Mouse (Mus musculus): Measurements from ENCODE around the gene Zfp551. TPM values are rescaled to one million over a fixed set of nuclear protein-coding genes. Genes with fewer than 3 reads are reported as not detected.

The Zfp551 gene
- under 1 TPM; 0.01 to 0.77 TPM for polyA plus RNA-seq (2012; fragmentation: generic; extraction: Trizol)

GRCm38 (mm10) chr7:12422245-12422849 lies at the start of gene Zfp551:
Gene Zfp551, minus strand, starts transcription at chr7:12422751.

GRCm38 (mm10) chr7:12369173-12369572 lies 53.4 kb downstream of the Zfp551 start, which contains the start of gene Vmn1r84:
Gene Vmn1r84, minus strand, starts transcription at chr7:12369273.

Other genes starting within 250 kb of the Zfp551 start
- not detected for gene Vmn1r80, start 233.5 kb downstream of the Zfp551 start, polyA plus RNA-seq (2012; fragmentation: generic; extraction: Trizol)
- gene Vmn1r81, start 154.5 kb downstream of the Zfp551 start, polyA plus RNA-seq (2012; fragmentation: generic; extraction: Trizol) = not detected
- not detected for gene Vmn1r82, start 122.3 kb downstream of the Zfp551 start, polyA plus RNA-seq (2012; fragmentation: generic; extraction: Trizol)
- not detected for gene Vmn1r83, start 93.3 kb downstream of the Zfp551 start, polyA plus RNA-seq (2012; fragmentation: generic; extraction: Trizol)
- gene Vmn1r84, start 53.5 kb downstream of the Zfp551 start, polyA plus RNA-seq (2012; fragmentation: generic; extraction: Trizol) = not detected
- 1 to 10 TPM in 1 of 2 experiments, under 1 TPM in 1; 0.18 to 2.0 TPM for gene Zfp606, start 55.5 kb upstream of the Zfp551 start, polyA plus RNA-seq (2012; fragmentation: generic; extraction: Trizol)
- not detected for gene 2900092C05Rik, start 89.8 kb upstream of the Zfp551 start, polyA plus RNA-seq (2012; fragmentation: generic; extraction: Trizol)
- not detected for gene Vmn2r53, start 186.0 kb upstream of the Zfp551 start, polyA plus RNA-seq (2012; fragmentation: generic; extraction: Trizol)
- not detected for gene Vmn2r54, start 217.6 kb upstream of the Zfp551 start, polyA plus RNA-seq (2012; fragmentation: generic; extraction: Trizol)

All from C3H10T1/2 (cell line).